Mouse (Mus musculus): ENCODE data around the gene Grik2.

DNA sequence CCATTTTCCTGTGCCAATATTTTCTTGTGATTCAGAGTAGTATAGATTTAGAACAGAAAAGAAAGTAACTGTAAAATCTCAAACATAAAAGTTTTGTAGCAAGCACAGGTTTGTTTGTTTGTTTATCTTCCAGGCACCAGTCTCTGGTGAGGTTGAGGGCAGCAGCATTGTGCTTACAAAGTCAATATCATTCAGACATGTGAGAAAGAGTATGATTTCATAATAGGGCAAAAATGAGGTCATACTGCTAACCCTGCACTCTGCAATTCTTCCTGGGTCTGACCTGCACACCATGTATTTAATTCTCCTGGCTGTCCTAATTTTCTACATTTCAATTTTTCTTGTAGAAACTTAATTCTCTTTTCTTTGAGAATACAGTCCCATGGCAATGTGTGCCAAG is 739.2 kb downstream of the Grik2 start:
- no peak for TF ChIP-seq POLR2A (IDR thresholded peaks at IDR 0.05; ENCODE audit: low read depth, low read length)
- TF ChIP-seq CTCF (IDR thresholded peaks at IDR 0.05; ENCODE audit: extremely low read depth, insufficient read length, insufficient replicate concordance, low read depth, low read length), result no peak
